Mouse (Mus musculus) right cerebral cortex, postnatal 4 days (tissue): Measurements from ENCODE around the gene Slc22a16.
"Not testable (repeated sequence)": the region's sequence is repeated elsewhere in the genome, so short reads cannot be mapped to it uniquely, and the experiment has no call there.

Source experiments
- DNase-seq: peaks from one replicate; pipeline ENCODE4 v3.0.0-alpha.2; 2022

The Slc22a16 gene

GRCm38 (mm10) chr10:40570036-40570435 is at the start of gene Slc22a16:
Gene Slc22a16 (plus strand): TSS chr10:40570336.
- no peak for DNase-seq

- DNase-seq, result no peak
Measured at GRCm38 (mm10) chr10:40521579-40521978, 48.6 kb upstream of the Slc22a16 start.

- DNase-seq, result no peak
Measured at GRCm38 (mm10) chr10:40523312-40523975, 46.7 kb upstream of the Slc22a16 start.

DNA sequence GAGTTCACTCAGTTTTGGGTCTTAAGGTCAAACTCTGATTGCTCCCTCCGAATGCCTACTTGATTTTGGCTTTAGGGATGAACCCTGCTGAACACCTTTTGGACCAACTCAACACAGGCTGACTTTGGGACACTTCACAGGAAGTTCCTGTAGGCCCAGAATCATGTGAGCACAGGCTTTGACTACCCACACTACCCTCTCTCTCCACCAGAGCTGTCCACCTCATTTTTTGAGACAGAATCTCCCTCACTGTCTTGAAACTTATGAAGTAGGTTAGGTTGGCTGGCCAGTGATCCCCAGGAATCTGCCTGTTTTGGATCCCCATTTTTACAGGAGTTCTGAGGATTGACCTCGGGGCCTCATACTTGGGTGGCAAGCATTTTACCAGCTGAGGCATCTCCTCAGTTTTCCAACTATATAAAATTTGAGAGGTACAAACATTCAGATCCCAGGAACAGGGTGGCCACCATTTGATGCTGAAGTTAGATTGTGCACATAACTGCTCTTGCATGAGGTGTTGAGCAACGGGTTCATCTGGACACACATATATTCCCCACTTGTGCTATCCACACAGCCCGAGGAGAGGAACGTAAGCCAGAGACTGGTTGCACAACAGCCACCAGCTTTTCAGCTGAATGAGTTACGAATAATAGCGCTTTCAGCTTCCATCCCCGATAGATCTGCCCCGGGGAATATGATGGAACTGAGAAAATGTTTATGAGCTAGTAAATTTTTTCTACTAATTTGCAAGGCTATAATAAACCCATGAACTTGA is 45.9 kb upstream of the Slc22a16 start:
- DNase-seq, result no peak

DNA sequence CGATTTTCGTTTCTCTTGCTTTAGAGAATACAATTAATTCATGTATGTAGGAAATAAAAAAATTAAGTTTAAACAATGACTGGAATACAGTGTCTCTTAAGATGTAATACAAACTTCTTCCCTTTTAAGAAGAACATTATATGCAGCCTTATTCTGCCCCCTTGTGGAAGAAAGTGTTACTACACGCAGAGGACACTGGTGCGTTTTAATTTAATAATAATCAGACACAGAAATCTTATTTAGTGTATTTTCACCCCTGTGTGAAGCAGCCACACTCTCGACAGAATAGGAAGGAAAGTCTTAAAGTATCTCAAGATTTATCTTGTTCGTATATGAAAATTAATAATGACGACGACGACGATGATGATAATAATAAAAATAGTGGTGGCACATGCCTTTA is 45.1 kb upstream of the Slc22a16 start:
- peak; percentile 51 for DNase-seq

GRCm38 (mm10) chr10:40525616-40526155 is 44.5 kb upstream of the Slc22a16 start:
- DNase-seq, result no peak

- no peak for DNase-seq
Measured at GRCm38 (mm10) chr10:40526301-40526761, 43.8 kb upstream of the Slc22a16 start.

- DNase-seq, result no peak
Measured at GRCm38 (mm10) chr10:40526986-40527385, 43.1 kb upstream of the Slc22a16 start.

DNA sequence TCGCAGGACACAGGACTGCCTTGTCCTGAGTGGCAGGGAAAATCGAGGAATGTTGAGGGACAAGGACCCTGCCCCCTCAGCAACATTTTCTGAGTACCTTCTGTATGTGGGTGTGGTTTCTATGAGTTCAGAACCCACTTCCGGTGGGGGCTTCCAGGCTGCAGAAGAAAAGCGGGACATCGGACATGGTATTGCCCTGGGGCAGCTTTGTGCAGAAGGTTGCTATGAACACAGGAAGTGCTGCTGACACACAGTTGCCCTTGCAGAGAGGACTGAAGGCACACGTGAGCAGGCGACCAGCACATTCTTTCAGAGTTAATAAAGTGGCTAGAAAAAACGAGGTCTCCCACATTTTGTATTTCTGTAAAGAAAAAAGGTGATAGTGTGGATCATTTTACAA is 42.6 kb upstream of the Slc22a16 start:
- DNase-seq, result no peak

DNA sequence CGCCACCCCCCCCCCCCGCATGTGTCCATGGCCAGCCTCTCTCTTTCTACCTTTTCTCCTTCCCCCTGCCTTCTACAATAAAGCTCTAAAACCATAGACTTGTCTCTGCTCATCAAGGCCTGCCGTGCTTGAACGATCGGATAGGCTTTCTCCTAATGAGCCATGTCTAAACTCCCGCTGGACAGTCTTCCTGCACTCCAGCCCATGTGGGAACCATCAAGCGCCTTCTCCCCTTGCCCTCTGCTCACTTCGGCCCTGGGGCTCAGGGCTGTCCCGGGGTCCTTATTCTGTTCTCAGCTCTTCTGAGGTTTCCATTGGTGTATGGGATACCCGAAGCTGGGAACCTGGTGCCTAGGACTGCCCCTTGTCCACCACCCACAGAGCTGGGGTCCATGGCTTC is 41.5 kb upstream of the Slc22a16 start:
- DNase-seq, result no peak

DNA sequence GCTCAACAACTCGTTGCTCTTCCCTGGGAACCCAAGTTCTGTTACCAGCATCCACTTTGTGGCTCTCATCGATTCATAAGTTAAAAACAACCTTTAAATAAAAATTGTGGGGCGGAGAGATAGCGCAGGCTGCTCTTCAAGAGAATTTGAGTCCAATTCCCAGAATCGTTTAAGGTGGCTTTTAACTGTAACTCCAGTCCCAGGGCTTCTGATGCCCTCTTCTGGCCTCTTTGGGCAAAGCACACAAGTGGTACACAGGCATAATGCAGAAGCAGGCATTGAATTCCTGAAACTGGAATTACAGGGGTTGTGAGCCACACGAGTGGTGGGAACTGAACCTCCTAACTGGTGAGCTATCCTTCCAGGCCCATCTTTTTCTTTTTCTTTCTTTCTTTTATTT is 40.5 kb upstream of the Slc22a16 start:
- DNase-seq, result peak; percentile 72

- no peak for DNase-seq
Measured at GRCm38 (mm10) chr10:40530661-40531060, 39.5 kb upstream of the Slc22a16 start.

DNA sequence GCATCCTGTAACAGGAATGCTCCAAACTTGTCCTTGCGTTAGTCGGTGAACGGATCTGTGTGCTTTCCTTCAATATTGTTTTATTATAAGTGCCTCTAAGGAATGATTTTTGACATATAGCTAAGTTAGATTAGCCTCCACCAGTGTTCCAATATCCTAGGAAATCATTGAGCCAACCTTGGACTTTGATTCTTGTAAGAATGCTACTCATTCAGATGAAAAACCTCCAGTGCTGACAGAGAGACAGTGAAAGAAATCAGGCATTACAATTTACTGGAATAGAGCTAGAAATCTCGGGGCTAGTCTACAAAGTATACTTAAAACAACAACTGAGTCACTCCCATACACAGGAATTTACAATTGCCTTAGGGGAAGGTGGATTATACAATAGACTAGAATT is 37.5 kb upstream of the Slc22a16 start:
- not testable (repeated sequence) for DNase-seq

GRCm38 (mm10) chr10:40541351-40541750 is 28.8 kb upstream of the Slc22a16 start:
- no peak for DNase-seq

DNA sequence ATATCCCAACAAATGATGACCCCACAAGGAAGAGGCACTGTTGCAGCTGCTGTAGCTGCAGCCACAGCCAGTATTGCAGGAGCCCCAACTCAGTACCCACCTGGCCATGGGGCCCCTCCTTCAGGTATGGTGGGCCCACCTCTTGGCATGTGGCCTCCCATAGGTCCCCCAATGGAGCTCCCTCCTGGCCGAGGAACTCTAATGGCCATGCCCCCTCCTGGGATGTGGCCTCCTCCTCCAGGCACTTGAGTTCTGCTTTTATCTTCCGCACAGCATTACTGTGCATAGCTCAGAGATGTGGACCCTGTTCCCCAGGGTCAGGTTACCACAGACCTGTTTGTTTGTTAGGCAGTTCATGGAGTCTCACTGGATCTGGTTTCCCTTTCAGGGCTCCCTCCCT is 20.8 kb upstream of the Slc22a16 start:
- no peak for DNase-seq

DNA sequence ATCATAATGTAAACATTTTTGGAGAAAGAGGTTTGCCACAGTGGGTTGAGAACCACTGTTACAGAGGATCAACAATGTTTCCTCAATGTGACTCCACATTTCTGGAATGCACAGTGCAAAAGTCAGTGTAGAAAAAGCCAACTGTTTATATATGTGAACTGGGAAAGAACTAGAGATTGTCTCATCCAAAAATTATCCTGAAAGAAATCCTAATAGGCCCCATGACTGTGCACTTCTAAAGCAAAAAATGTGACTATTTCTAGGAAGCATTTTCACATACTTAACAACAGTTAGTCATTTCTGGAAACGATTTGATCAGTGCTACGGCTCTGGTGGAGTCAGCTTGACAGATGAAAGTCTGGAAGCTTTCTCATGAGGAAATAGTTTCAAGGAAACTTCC is 18.3 kb upstream of the Slc22a16 start:
- DNase-seq, result no peak

- not testable (repeated sequence) for DNase-seq
Measured at GRCm38 (mm10) chr10:40565695-40566094, 4.4 kb upstream of the Slc22a16 start.

GRCm38 (mm10) chr10:40575912-40576634 is 5.9 kb downstream of the Slc22a16 start:
- no peak for DNase-seq

GRCm38 (mm10) chr10:40583584-40584255 is 13.6 kb downstream of the Slc22a16 start:
- DNase-seq, result peak; percentile 58

- no peak for DNase-seq
Measured at GRCm38 (mm10) chr10:40592186-40592585, 22.1 kb downstream of the Slc22a16 start.

DNA sequence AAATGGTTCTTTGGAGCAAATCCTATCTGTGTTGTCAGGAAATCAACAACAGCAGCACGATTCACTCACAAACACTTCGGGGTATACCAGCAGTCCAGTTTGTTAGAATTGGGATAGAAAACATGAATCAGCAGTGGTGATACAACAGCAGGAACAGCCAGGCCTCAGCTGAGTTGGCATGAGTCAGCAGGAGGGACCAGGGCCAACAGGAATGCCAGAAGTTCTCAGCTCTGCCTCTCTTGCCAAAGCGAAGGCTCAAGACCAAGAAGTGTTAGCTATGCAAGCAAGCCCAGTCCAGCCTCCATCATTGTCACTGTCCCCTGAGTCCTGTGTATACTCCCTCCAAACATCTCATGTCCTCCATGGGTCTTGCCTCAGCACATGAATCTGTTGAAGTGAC is 27.0 kb downstream of the Slc22a16 start:
- DNase-seq, result no peak

DNA sequence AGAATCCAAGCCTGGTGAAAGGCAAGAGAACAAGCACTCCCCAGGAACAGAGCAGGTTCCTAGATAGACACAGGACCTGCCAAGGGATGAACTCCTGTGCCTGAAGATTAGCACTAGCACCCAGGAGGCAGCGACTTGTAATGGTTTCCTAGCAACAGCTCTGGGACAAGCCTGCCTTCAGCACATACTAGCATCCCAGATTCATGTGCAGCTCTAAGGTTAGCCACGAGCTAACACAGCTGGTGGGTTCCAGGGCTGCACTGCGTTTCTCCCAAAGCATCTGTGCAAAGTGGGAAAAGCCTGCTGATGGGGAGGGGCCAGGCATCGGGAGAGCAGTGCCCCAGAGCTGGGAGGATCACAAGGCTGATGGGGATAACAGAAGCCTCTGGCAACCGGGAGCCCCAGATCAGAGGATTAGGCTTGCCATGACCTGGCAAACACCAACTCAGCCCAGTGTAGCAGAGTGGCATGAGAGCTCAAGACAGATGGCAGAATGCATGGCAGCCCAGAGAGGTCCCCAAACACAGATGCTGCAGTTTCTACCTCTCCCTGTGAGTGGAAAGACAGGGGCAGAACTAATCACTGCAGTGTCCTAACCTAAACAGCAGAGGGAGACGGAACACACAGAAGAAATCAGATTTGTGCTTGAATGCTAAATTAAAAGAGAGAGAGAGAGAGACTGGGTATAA is 34.7 kb downstream of the Slc22a16 start:
- no peak for DNase-seq
